Mouse (Mus musculus) NIH3T3 (cell line): ENCODE results near the gene Clstn2.

Source experiments
- DNase-seq: peaks from one replicate; pipeline ENCODE4 v3.0.0-alpha.2; 2012; ENCODE audit warnings: low read depth

The Clstn2 gene

GRCm38 (mm10) chr9:97774991-97775390, 258.0 kb downstream of the Clstn2 start:
- DNase-seq = no peak

DNA sequence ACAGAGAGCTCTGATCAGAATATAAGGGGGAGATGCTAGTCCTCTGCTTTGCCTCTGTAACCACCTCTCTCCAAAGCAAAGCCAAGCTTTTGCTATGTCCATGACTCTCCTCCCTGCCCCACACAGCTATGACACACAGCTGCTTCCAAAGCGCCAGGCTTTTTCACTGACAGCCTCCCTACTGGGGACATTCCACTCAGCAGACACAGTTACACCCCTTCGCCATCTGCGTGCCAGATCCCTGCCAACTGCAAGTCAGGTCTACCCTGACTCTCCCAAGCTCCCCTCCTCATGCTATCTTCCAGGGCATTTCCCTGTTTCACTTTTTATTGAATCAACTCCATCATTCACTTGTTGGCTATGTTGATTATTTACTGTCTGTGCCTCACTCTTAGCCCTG, 259.1 kb downstream of the Clstn2 start:
- DNase-seq = no peak

DNA sequence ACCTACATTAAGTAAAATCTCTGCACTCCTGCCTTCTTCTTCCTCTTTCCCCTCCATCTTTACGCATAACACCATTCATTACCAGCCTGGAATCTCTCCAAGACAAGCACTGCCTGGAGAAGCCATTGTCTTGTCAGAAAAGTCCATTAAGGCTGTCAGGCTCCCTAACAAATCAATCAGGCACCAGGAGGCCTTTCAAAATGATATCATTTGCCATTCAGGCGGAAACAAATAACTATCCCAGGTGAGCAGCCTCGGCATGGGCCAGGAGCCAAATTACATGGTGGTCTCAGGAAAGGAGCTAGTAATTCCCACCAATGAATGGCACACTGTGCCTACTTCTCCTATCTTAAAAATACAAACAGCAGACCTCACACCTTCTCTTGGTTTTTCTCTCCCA, 260.6 kb downstream of the Clstn2 start:
- DNase-seq = no peak

GRCm38 (mm10) chr9:97769331-97769730, 263.6 kb downstream of the Clstn2 start:
- no peak for DNase-seq

DNA sequence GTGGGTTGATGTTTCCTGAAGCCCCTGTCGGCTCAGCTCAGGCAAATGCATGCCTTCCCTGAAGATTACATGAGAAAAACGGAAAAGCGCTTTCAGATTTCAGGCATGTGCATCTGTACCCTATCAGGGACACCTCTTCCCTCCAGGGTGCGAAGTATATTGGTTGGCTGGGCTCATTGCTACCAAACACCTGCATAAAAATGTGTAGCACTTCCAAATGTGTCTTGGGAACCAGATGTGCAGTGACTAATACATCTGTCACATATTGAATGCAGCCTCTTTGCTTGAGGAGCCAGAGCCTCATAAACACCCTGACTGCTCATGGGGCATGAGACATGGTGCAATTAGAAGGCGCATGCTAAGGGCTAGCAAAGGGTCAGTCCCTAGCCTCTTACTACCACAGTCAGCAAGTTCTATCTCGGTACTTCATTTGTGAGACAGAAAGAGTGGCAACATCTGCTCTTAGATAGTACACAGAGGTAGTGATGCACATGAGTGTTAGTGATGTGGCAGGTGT, 267.7 kb downstream of the Clstn2 start:
- DNase-seq = no peak

DNA sequence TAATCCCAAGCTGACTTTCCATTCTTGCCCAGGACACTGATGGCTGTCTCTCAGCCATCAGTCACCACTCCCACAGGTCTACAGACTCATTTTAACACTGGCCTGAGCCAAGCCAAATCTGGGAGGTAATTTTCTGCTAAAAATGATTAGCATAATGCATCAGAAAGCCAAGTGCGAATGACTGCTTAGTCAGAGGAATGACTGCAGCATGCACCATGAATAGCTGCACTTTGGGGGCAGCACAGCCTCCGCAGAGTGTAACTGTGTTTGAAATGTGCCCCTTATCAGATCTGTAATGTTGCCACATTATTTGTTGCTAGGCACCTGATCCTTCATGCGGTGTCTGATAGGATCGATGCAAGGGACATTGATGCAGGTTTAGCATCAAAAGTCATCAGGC, 269.9 kb downstream of the Clstn2 start:
- no peak for DNase-seq

DNA sequence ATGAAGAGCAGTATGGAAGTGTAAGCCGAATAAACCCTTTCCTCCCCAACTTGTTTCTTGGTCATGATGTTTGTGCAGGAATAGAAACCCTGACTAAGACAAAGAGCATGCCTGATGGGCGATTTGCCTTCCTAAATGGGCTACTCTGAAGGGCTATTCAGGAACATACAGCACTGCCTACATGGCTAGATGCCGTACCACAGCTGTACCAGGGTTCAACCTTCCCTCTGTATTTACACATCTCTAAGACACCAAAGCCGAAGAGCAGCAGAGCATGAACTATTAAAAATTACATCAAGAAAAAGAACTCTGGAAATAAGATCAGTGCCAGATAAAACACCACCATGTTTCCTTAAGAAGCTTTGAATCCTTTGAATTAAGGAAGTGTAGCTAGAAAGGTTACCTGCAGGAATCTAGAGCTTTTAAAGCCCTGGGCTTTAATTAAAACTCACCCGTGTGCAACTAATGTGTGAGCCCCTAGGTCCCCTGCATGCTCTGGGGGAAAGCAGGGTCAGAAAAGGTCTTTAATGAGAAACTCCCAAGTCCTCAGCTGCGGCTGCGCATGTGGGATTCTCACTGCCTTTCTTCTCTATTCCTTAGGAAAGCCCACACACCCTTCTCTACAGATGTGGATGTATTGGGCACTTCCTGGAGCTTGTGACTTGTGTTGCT, 277.2 kb downstream of the Clstn2 start:
- DNase-seq = no peak

DNA sequence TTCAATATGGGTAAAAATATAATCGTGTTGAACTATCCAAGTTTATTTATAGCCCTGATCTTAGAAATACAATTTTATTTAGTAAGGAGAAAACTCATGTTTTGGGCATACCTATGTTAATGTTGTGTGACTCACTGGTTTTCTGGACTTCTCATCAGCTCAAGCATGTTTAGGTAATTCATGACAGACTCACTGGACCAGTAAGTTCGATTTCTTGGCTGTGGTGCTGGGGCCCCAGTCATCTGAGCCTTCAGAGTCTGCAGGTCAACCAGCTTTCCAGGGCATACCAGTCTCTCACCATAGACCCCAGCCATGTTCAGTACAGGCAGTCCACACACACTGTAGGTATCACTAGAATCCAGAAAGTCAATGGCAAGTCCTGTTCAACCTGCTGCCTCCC, 279.3 kb downstream of the Clstn2 start:
- no peak for DNase-seq

- DNase-seq = no peak
Measured at GRCm38 (mm10) chr9:97746574-97746973, 286.4 kb downstream of the Clstn2 start.

- no peak for DNase-seq
Measured at GRCm38 (mm10) chr9:97727715-97728486, 305.1 kb downstream of the Clstn2 start.

DNA sequence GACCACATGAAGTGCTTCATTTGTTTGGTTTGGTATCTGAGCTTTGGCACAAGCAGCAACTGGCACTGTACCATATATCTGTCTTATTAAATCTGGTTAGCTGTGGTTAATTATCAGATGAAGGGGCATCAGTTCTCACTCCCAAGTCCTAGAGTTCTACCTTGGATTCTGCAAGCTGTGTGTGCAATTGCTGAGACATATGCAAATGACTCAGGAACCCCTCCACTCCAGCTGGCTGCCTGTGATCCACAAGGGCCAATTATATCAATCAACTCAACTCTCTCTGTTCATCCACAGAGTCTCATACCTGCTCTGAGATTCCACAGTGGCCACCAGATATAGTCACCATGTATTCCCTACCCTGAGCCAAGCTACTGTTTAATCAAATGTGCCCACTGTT, 315.3 kb downstream of the Clstn2 start:
- DNase-seq = no peak

DNA sequence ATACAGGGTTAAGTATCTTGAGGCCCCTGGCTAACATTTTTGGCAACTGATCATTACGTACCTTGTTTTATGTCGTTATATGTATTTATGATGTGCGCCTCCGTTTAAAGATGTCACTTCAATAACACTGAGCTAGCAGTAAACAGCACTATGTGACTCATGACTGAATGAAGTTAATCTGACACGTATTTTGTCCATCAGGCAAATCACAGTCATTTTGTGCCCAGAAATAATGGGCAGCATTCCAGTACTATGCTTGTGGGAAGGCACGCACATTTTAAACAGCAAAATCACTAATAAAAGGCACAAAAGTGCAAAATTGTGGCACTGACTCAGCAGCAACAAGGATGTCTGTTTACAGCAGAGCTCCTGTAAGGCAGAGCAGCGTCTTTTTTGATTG, 316.0 kb downstream of the Clstn2 start:
- no peak for DNase-seq

DNA sequence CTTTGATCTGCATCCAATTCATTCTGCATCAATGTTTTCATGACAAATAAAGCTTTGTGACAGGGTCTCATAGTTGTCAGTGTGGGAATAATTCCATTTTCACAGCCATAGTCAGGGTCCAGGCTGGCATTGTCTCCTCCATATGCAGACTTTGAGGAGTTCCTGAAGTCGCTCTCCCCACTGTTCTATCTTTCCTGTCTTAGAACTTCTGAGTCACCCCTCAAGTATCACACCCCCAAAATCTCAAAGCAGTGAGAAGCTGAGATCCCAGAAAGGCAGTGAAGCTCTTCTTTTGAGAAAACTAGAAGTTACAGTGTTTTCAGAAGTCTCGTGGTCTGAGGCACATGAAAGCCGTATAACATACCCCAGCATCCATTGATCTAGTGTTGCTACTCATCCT, 320.1 kb downstream of the Clstn2 start:
- DNase-seq = no peak

- DNase-seq = no peak
Measured at GRCm38 (mm10) chr9:97703901-97704503, 329.0 kb downstream of the Clstn2 start.

- no peak for DNase-seq
Measured at GRCm38 (mm10) chr9:97702989-97703388, 330.0 kb downstream of the Clstn2 start.

- no peak for DNase-seq
Measured at GRCm38 (mm10) chr9:97699983-97700382, 333.0 kb downstream of the Clstn2 start.

- DNase-seq = no peak
Measured at GRCm38 (mm10) chr9:97699020-97699419, 334.0 kb downstream of the Clstn2 start.

- no peak for DNase-seq
Measured at GRCm38 (mm10) chr9:97698071-97698470, 334.9 kb downstream of the Clstn2 start.

DNA sequence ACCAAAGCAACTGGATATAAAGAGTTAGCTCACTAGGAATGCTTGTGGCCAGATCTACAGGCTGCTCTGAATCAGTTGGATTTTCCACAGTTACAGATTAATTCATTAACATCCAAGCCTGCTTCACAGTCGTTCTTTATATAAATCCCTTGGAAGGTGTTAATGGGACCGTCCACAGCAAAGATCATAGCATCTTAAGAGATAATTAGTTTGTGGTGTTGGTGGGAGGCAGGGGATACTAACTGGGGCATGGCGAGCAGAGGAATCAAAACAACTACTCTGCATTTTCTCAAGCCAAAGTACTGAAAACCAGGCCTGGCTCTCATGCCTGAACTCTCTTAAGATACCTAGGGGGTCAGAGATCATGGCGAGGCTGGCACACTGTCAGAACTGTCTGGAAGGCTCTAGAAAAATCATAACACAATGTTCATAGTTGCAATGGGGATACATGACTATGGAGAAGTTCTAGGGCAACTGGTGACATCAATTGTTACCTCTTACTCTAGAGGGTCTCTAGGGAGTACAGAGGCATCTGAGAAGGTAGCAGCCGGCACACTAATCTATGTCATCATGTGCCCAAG, 336.2 kb downstream of the Clstn2 start:
- no peak for DNase-seq

DNA sequence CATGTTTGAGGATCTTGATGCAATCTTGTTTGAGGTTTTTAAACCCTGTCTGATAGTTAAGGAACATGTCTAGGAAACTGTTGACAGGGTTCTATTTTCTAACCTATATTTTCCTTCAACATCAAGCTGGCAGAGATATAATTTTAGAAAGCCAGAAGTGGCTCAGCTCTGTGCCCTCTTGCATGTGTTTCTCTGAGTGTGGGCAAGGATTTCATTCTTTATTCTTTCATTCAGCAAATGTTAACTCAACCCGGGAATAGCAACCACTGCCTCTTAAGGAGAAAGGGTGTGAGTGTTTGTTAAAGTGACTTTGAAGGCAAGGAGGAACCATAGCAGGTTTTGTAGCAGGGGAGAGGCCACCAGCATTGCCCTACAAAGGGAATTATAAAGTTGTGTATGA, 337.7 kb downstream of the Clstn2 start:
- DNase-seq = no peak

DNA sequence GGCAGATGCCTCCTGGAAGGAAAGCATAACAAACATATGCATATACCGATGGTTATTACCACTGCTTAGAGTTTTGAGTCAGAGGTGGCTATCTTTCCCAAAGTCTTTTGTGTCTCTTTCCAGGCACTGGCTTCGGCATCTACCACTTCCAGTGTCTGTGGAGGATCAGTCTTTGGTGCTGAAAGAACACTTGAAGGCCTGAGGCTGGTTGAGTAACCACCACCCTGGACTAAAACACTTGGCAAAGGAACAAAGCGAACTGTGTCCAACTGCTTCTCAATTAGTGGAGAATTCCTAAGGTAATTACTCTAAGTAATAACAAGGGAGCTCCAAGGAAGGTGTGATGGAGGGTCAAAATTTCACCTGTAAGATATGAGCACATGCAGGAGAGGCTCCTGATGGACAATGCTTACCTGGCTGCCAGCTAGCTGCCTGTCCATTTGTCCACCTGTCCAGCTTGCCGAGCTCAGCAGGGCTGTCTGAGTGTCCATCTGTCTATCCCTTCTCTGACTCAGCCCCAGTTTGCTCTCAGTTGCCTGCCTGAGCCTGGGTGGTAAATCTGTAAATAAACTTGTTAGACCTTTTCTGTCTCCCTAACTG, 346.1 kb downstream of the Clstn2 start:
- no peak for DNase-seq

DNA sequence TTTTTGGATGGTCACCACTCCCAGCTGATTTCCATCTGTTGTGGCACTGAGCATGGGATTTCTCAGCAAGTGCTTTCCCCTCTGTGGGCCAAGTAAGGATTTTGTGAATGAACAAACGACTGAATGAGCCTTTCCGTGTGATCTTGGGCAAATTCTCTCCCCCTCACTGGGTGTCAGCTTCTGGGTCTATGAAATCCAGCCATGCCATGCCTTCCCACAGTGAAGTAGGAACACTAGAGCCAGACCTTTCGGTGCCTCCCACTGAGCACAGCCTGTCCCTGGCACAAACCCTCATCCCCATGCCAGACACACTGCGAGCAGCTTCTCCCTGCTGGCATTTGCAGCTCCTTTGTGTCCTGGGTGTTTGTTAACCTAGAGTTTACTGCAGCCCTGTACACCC, 347.3 kb downstream of the Clstn2 start:
- no peak for DNase-seq
